Mouse (Mus musculus) lung, embryonic 16.5 days (tissue): ENCODE measurements at regions not wholly inside any gene's neighbourhood (a gene's known extent, or its start where the extent isn't known, plus 50 kb on each side); places are given as distances from the start of the nearest gene placed in this dataset.

Experiments
- ATAC-seq: fragments of 200-750 bp; cut with Nextera tagmentation; 2 replicates; pipeline ENCODE4 v1.8.0; 2017; ENCODE audit warnings: low read depth, mild to moderate bottlenecking, moderate library complexity
- H3K27ac ChIP-seq: fragments of 300-500 bp; sonication (generic); 2 replicates; pipeline ENCODE4 v1.5.1; 2014; ENCODE audit warnings: mild to moderate bottlenecking, control low read depth, low read length
- H3K27me3 ChIP-seq: fragments of 300-500 bp; sonication (generic); 2 replicates; pipeline ENCODE4 v1.6.1; 2014; ENCODE audit warnings: low read depth, low read length, mixed read lengths; ENCODE audit not compliant: control insufficient read depth, insufficient read depth
- H3K36me3 ChIP-seq: fragments of 300-500 bp; sonication (generic); 2 replicates; pipeline ENCODE4 v1.6.1; 2014; ENCODE audit warnings: low read length; ENCODE audit not compliant: control insufficient read depth, insufficient read depth
- H3K4me1 ChIP-seq: fragments of 300-500 bp; sonication (generic); replicated peaks from 2 replicates; pipeline ENCODE4 v1.6.1; 2014; ENCODE audit warnings: low read length, mixed read lengths; ENCODE audit not compliant: control insufficient read depth, insufficient read depth
- H3K4me2 ChIP-seq: fragments of 300-500 bp; sonication (generic); 2 replicates; pipeline ENCODE4 v1.6.1; 2014; ENCODE audit warnings: low read depth, low read length, control low read depth
- H3K4me3 ChIP-seq: fragments of 300-500 bp; sonication (generic); 2 replicates; pipeline ENCODE4 v1.5.1; 2014; ENCODE audit warnings: mild to moderate bottlenecking, low read length, control low read depth
- H3K9ac ChIP-seq: fragments of 300-500 bp; sonication (generic); 2 replicates; pipeline ENCODE4 v1.6.1; 2014; ENCODE audit warnings: low read length, control low read depth
- H3K9me3 ChIP-seq: fragments of 300-500 bp; sonication (generic); 2 replicates; pipeline ENCODE4 v1.6.1; 2016; ENCODE audit warnings: low read length; ENCODE audit not compliant: control insufficient read depth
- WGBS: fragments of 180-500 bp; shearing (Covaris S2); extraction: QIAGEN DNeasy Blood & Tissue Kit; methylation state at CpG from one replicate; pipeline ENCODE4 v1.1.7; 2014; 5-methylcytosine and 5-hydroxymethylcytosine counted together

GRCm38 (mm10) chr16:51650683-51651082 is 380.3 kb upstream of the Cblb start:
- Histone ChIP-seq H3K9ac (no peak overlapping the region), H3K4me2 (no peak overlapping the region), H3K27ac (no peak overlapping the region), H3K36me3 (no peaks in the 10 kb centered on the region), H3K4me1 (no peaks in the 10 kb centered on the region), H3K9me3 (no peaks in the 10 kb centered on the region), H3K27me3 (no peaks in the 10 kb centered on the region), H3K4me3 (no peak overlapping the region)
- 83% methylated on average over 5 of the region's 5 CpGs for WGBS
- ATAC-seq: no peak

- Histone ChIP-seq H3K27me3 (no peaks in the 10 kb centered on the region), H3K27ac (no peak overlapping the region; the same call in 1 of the 2 replicates), H3K4me1 (no peaks in the 10 kb centered on the region), H3K9me3 (no peaks in the 10 kb centered on the region), H3K4me3 (no peak overlapping the region), H3K9ac (no peak overlapping the region), H3K4me2 (no peak overlapping the region), H3K36me3 (no peaks in the 10 kb centered on the region)
- peak; percentile 91 for ATAC-seq
- 58% methylated on average over 1 of the region's 1 CpGs for WGBS
These were observed 369.3 kb upstream of the Cblb start for GRCm38 (mm10) chr16:51661693-51662092.

GRCm38 (mm10) chr16:51664325-51664724 is 366.7 kb upstream of the Cblb start:
- Histone ChIP-seq H3K27ac (no peak overlapping the region), H3K4me3 (no peak overlapping the region), H3K9me3 (no peaks in the 10 kb centered on the region; the same call in 1 of the 2 replicates), H3K27me3 (no peaks in the 10 kb centered on the region), H3K9ac (no peak overlapping the region), H3K36me3 (no peaks in the 10 kb centered on the region), H3K4me1 (no peaks in the 10 kb centered on the region), H3K4me2 (no peak overlapping the region)
- WGBS: 53% methylated on average over 2 of the region's 2 CpGs
- ATAC-seq: peak; percentile 36; the same call in 1 of the 2 replicates

- Histone ChIP-seq H3K9ac (no peak overlapping the region), H3K4me1 (no peaks in the 10 kb centered on the region), H3K27me3 (no peaks in the 10 kb centered on the region), H3K27ac (no peak overlapping the region), H3K36me3 (no peaks in the 10 kb centered on the region), H3K9me3 (no peaks in the 10 kb centered on the region), H3K4me2 (no peak overlapping the region), H3K4me3 (no peak overlapping the region)
- ATAC-seq: no peak
- WGBS: 81% methylated on average over 3 of the region's 3 CpGs
These were observed 355.9 kb upstream of the Cblb start for GRCm38 (mm10) chr16:51675101-51675500.

- no peak overlapping the region for H3K4me2 ChIP-seq
- no peaks in the 10 kb centered on the region for H3K36me3 ChIP-seq
- 9% methylated on average over 4 of the region's 4 CpGs for WGBS
- ATAC-seq: peak; percentile 52; the same call in 1 of the 2 replicates
- H3K9me3 ChIP-seq: no peaks in the 10 kb centered on the region
- H3K27ac ChIP-seq: no peak overlapping the region
- no peak overlapping the region for H3K9ac ChIP-seq
- H3K4me3 ChIP-seq: no peak overlapping the region
- no peaks in the 10 kb centered on the region for H3K27me3 ChIP-seq
- no peaks in the 10 kb centered on the region for H3K4me1 ChIP-seq
These were observed 355.0 kb upstream of the Cblb start for GRCm38 (mm10) chr16:51675988-51676387.

- no peak overlapping the region for H3K4me3 ChIP-seq
- no peak overlapping the region for H3K4me2 ChIP-seq
- ATAC-seq: no peak
- H3K9me3 ChIP-seq: no peaks in the 10 kb centered on the region
- H3K4me1 ChIP-seq: no peaks in the 10 kb centered on the region
- H3K36me3 ChIP-seq: no peaks in the 10 kb centered on the region
- WGBS: 93% methylated on average over 3 of the region's 3 CpGs
- H3K9ac ChIP-seq: no peak overlapping the region
- H3K27ac ChIP-seq: no peak overlapping the region
- no peaks in the 10 kb centered on the region for H3K27me3 ChIP-seq
These were observed 340.2 kb upstream of the Cblb start for GRCm38 (mm10) chr16:51690861-51691260.

GRCm38 (mm10) chr16:51705026-51705425 is 326.0 kb upstream of the Cblb start:
- Histone ChIP-seq H3K9ac (no peak overlapping the region), H3K4me1 (0 out of 2 replicates have a peak, but pooled peaks cover 2% of the 10 kb centered on the region), H3K36me3 (no peaks in the 10 kb centered on the region), H3K4me2 (no peak overlapping the region), H3K27me3 (no peaks in the 10 kb centered on the region), H3K4me3 (no peak overlapping the region), H3K9me3 (no peaks in the 10 kb centered on the region), H3K27ac (no peak overlapping the region)
- 49% methylated on average over 2 of the region's 2 CpGs for WGBS
- ATAC-seq: 0 out of 2 replicates have a peak, but pooled peaks have one; percentile 15

- no peak overlapping the region for H3K27ac ChIP-seq
- 62% methylated on average over 2 of the region's 2 CpGs for WGBS
These were observed 312.3 kb upstream of the Cblb start for GRCm38 (mm10) chr16:51718695-51719094.

GRCm38 (mm10) chr16:51719637-51720036 is 311.4 kb upstream of the Cblb start:
- Histone ChIP-seq H3K4me3 (no peak overlapping the region), H3K9ac (no peak overlapping the region), H3K4me2 (no peak overlapping the region), H3K27me3 (no peaks in the 10 kb centered on the region), H3K36me3 (no peaks in the 10 kb centered on the region), H3K9me3 (no peaks in the 10 kb centered on the region), H3K4me1 (no peaks in the 10 kb centered on the region), H3K27ac (no peak overlapping the region)
- ATAC-seq: no peak
- 45% methylated on average over 2 of the region's 2 CpGs for WGBS

More at GRCm38 (mm10) chr16:51718695-51719094, 312.3 kb upstream of the Cblb start:
- Histone ChIP-seq H3K36me3 (no peaks in the 10 kb centered on the region), H3K9me3 (no peaks in the 10 kb centered on the region), H3K4me2 (no peak overlapping the region), H3K27me3 (no peaks in the 10 kb centered on the region), H3K9ac (no peak overlapping the region), H3K4me3 (no peak overlapping the region), H3K4me1 (no peaks in the 10 kb centered on the region)
- no peak for ATAC-seq

- H3K27me3 ChIP-seq: no peaks in the 10 kb centered on the region
- no peak for ATAC-seq
- H3K27ac ChIP-seq: no peak overlapping the region
- H3K4me1 ChIP-seq: no peaks in the 10 kb centered on the region
- WGBS: 35% methylated on average over 4 of the region's 4 CpGs
- H3K9ac ChIP-seq: no peak overlapping the region
- H3K36me3 ChIP-seq: no peaks in the 10 kb centered on the region
- no peak overlapping the region for H3K4me2 ChIP-seq
- H3K4me3 ChIP-seq: no peak overlapping the region
- H3K9me3 ChIP-seq: no peaks in the 10 kb centered on the region
These were observed 308.3 kb upstream of the Cblb start for GRCm38 (mm10) chr16:51722682-51723081.
